Mouse (Mus musculus): ENCODE results near the gene Parp16. TPM values are rescaled to one million over a fixed set of nuclear protein-coding genes. Genes with fewer than 3 reads are reported as not detected.
A peak's percentile ranks its signal among the peaks of the same experiment; 100 is the strongest.
"Not testable (repeated sequence)": the region's sequence is repeated elsewhere in the genome, so short reads cannot be mapped to it uniquely, and the experiment has no call there.

The Parp16 gene
- polyA plus RNA-seq, 1 experiment from 2014 or later, result 5.0 TPM

DNA sequence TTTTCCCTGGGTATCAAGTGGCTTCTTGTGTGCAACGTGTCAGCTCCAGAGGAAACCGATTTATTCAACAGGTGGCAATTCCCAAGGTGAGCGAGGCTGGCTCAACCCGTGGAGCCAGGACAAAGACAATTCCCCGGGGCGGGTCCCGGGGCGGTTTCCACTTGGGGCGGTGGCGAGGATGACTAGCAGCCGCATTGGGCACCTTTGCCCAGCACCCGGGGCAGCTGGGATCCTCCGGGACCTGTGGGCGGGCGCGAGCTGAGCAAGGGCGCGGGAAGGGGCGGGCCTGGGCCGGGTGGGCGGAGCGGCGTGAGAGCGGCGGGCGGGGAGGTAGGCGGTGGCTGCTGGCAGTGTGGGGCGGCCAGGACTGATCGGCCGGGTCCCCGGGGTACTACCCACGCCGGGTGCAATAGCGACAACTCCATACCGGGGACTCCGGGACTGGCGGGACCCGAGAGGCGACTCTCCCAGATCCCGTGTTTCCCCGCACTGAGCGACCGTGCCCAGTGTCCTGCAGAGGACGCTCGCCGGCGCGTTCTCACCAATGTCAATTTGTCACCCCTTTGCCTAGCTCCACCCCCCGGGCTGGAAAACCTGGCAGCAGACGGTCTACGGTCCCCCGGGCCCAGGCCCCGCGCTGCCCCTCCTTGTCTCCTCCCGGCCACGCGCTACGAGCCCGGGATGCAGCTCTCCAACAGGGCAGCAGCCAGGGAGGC lies 19.8 kb downstream of the Parp16 start:
- ATAC-seq (ENCODE audit: insufficient number of reproducible peaks, low FRiP score), result peak; percentile 97
- Histone ChIP-seq H3K4me3 (peak overlapping the region; percentile 59), H3K9ac (peak overlapping the region; percentile 86), H3K4me1 (replicated peaks) (peaks cover 23% of the 10 kb centered on the region), H3K9me3 (replicated peaks) (peaks cover 2% of the 10 kb centered on the region; the same call in 1 of the 2 replicates), H3K36me3 (no peaks in the 10 kb centered on the region), H3K27ac (ENCODE audit: poor library complexity, severe bottlenecking) (peak overlapping the region; percentile 85), H3K27me3 (replicated peaks) (no peaks in the 10 kb centered on the region), H3K4me2 (peak overlapping the region; percentile 94)
- WGBS, result under 1% methylated on average over 58 of the region's 59 CpGs

DNA sequence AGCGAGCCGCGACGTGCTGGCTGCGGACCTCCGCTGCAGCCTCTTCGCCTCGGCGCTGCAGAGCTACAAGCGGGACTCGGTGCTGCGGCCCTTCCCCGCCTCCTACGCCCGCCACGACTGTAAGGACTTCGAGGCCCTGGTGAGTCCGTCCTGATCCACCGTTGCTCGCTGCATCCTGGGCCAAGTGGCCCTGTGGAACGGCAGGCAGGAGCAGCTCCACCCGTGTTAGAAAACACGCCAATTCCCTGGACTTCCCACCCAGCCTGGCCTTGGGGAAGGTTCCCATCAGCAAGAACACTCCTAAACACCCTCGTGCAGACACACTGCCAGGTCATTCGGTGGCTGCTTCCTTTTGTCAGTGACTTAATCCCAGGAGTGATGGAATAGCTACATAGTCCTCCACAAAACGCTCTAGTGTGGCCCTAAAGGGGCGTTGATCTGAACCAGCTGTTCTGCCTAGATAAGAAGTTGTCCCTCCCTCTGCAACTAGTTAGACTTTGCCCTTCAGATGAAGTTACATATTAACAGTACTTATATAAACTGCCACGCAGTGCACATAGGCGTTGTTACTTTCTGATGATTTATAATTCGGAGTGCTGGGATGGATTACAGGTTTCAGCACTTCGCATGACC lies 20.5 kb downstream of the Parp16 start:
- Histone ChIP-seq H3K4me3 (peak overlapping the region; percentile 59), H3K4me1 (replicated peaks) (peaks cover 23% of the 10 kb centered on the region), H3K27ac (ENCODE audit: poor library complexity, severe bottlenecking) (peak overlapping the region; percentile 85), H3K9me3 (replicated peaks) (peaks cover 2% of the 10 kb centered on the region; the same call in 1 of the 2 replicates), H3K36me3 (no peaks in the 10 kb centered on the region), H3K4me2 (peak overlapping the region; percentile 94), H3K9ac (peak overlapping the region; percentile 86), H3K27me3 (replicated peaks) (no peaks in the 10 kb centered on the region)
- 9% methylated on average over 31 of the region's 31 CpGs for WGBS
- ATAC-seq (ENCODE audit: insufficient number of reproducible peaks, low FRiP score), result peak; percentile 70

DNA sequence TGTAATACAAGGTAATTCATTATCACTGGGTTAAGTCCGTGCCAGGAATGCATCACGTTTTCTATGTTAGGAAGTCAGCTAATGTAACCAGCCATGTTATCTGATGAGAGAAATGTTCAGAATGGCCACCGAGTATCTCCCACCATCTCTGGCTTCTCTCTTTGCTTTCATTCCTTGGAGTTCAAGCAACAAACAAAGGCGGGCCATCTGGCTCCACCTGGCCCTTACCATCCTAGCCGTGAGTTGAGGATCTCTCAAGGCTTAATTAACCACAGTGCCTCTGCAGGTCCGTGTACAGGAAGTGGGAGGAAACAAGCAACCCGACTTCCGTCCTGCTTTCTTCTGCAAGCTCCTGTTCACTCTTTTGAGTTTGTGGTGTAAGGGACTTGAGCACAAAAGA lies 21.8 kb downstream of the Parp16 start:
- 52% methylated on average over 8 of the region's 8 CpGs for WGBS
- no peaks in the 10 kb centered on the region for H3K36me3 ChIP-seq
- H3K27ac ChIP-seq (ENCODE audit: poor library complexity, severe bottlenecking), result no peak overlapping the region
- no peak overlapping the region for H3K4me3 ChIP-seq
- ATAC-seq (ENCODE audit: insufficient number of reproducible peaks, low FRiP score), result no peak
- no peak overlapping the region for H3K9ac ChIP-seq
- no peak overlapping the region for H3K4me2 ChIP-seq
- peaks cover 23% of the 10 kb centered on the region for H3K4me1 ChIP-seq (replicated peaks)
- H3K9me3 ChIP-seq (replicated peaks), result peaks cover 2% of the 10 kb centered on the region; the same call in 1 of the 2 replicates
- no peaks in the 10 kb centered on the region for H3K27me3 ChIP-seq (replicated peaks)

DNA sequence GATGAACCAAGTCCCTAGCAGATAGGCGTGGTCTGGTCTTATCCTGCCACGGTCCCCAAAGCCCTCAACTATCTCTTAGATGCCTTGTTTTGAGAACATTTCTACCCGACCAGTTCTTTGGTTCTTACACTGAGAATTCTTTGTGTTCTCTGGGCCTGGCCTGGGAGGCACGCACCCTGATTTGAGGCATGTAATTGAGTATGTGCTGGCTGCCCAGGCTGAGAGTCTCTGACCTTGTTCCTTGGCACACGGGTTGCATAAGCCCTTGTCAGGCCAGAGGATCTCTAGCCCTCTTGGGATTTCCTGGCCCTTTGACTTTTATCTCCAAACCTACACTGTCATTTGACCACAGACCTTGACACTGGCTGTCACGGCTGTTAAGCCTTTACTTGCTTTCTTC lies 22.5 kb downstream of the Parp16 start:
- Histone ChIP-seq H3K4me2 (peak overlapping the region; percentile 10; the same call in 1 of the 2 replicates), H3K27me3 (replicated peaks) (no peaks in the 10 kb centered on the region), H3K9me3 (replicated peaks) (0 out of 2 replicates have a peak, but pooled peaks cover under 1% of the 10 kb centered on the region), H3K36me3 (no peaks in the 10 kb centered on the region), H3K9ac (no peak overlapping the region), H3K4me1 (replicated peaks) (peaks cover 23% of the 10 kb centered on the region), H3K4me3 (no peak overlapping the region), H3K27ac (ENCODE audit: poor library complexity, severe bottlenecking) (0 out of 2 replicates have a peak overlapping the region, but pooled peaks have one; percentile 19)
- ATAC-seq (ENCODE audit: insufficient number of reproducible peaks, low FRiP score), result no peak
- WGBS, result 53% methylated on average over 6 of the region's 6 CpGs

DNA sequence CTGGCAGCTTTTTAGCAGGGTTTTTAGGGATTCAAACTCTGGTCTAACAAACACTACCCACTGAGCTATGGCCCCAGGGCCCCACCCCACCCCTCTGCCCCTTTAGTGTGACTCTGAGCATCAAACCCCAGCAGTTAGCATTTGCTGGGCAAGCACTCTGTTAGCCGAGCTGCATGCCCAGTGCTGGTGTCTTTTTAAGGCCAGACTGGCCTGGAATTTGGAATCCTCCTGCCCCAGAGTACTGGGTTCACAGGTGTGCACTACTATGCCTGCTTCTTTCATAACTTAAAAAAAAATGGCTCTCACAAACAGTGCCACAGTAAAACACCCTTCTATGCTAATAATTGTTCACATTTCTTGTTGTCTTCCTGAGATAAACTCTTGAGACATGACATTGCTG lies 23.8 kb downstream of the Parp16 start:
- no peak overlapping the region for H3K27ac ChIP-seq (ENCODE audit: poor library complexity, severe bottlenecking)
- H3K4me2 ChIP-seq, result no peak overlapping the region
- no peak for ATAC-seq (ENCODE audit: insufficient number of reproducible peaks, low FRiP score)
- H3K36me3 ChIP-seq, result peaks cover 5% of the 10 kb centered on the region; the same call in 1 of the 2 replicates
- H3K9me3 ChIP-seq (replicated peaks), result no peaks in the 10 kb centered on the region
- 67% methylated on average over 1 of the region's 1 CpGs for whole genome bisulfite sequencing
- H3K27me3 ChIP-seq (replicated peaks), result no peaks in the 10 kb centered on the region
- H3K4me3 ChIP-seq, result no peak overlapping the region
- H3K9ac ChIP-seq, result no peak overlapping the region
- peaks cover 23% of the 10 kb centered on the region for H3K4me1 ChIP-seq (replicated peaks)

DNA sequence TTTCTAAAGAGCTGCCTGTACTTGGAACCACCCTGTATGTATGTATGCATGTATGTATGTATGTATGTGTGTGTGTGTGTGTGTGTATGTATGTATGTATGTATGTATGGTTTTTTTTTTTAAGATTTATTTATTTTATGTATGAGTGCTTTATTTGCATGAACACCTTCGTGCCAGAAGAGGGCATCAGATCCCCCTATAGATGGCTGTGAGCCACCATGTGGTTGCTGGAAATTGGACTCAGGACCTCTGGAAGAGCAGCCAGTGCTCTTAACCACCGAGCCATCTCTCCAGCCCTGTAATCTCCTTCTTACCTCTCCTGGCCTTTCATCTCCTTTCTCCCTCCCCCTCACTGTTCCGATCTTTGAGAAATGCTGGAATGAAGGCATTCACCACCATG lies 25.2 kb downstream of the Parp16 start:
- peaks cover 18% of the 10 kb centered on the region for H3K4me1 ChIP-seq (replicated peaks)
- H3K4me3 ChIP-seq; H3K9ac ChIP-seq; H3K27ac ChIP-seq (ENCODE audit: poor library complexity, severe bottlenecking); ATAC-seq (ENCODE audit: insufficient number of reproducible peaks, low FRiP score); H3K27me3 ChIP-seq (replicated peaks); H3K9me3 ChIP-seq (replicated peaks); H3K4me2 ChIP-seq; H3K36me3 ChIP-seq: not testable (repeated sequence)
- WGBS, result 46% methylated on average over 3 of the region's 3 CpGs

DNA sequence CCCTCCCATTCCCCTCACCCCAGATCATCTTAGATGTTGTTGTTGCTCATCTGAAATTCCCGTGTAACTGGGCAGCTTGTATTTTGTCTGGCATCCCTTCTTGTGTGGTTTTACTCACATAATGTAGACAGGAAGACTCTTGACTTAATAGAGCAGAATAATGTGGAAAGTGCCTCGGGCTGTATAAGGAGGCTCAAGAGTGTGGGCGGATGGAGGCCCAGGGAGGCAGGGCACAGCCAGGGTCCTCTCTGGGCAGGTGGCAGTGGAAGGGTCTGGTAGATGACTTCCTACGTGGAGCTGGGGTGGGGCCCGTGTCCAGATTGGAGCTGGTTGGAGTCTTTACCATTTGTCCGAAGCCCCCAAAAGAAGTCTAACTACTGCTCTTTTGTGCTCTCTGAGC lies 28.8 kb downstream of the Parp16 start:
- peaks cover 12% of the 10 kb centered on the region for H3K36me3 ChIP-seq
- no peaks in the 10 kb centered on the region for H3K4me1 ChIP-seq (replicated peaks)
- H3K4me2 ChIP-seq, result no peak overlapping the region
- no peak overlapping the region for H3K4me3 ChIP-seq
- ATAC-seq (ENCODE audit: insufficient number of reproducible peaks, low FRiP score), result no peak
- 82% methylated on average over 6 of the region's 6 CpGs for WGBS
- no peaks in the 10 kb centered on the region for H3K27me3 ChIP-seq (replicated peaks)
- no peaks in the 10 kb centered on the region for H3K9me3 ChIP-seq (replicated peaks)
- no peak overlapping the region for H3K27ac ChIP-seq (ENCODE audit: poor library complexity, severe bottlenecking)
- no peak overlapping the region for H3K9ac ChIP-seq

DNA sequence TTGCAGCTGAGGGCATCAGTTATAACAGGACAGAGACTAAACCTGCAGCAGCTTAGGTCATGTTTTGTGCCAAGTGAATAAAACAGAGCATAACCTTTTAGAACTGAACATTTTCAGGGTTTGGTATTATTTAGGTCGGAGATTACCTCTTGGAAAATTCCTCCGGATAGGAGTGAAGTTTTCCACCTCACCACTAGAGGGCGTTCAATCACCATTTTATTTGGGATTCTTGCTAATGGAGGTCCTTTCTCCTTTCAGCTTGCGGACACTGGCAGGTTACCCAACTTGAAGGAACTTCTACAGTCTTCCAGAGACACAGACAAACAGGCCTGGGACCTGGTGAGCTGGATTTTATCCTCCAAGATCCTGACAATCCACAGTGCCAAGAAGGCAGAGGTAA lies 30.6 kb downstream of the Parp16 start:
- Histone ChIP-seq H3K4me3 (no peak overlapping the region), H3K9me3 (replicated peaks) (no peaks in the 10 kb centered on the region), H3K9ac (no peak overlapping the region), H3K4me1 (replicated peaks) (no peaks in the 10 kb centered on the region), H3K36me3 (peaks cover 28% of the 10 kb centered on the region), H3K27me3 (replicated peaks) (no peaks in the 10 kb centered on the region), H3K4me2 (no peak overlapping the region), H3K27ac (ENCODE audit: poor library complexity, severe bottlenecking) (no peak overlapping the region)
- WGBS, result 28% methylated on average over 4 of the region's 4 CpGs
- no peak for ATAC-seq (ENCODE audit: insufficient number of reproducible peaks, low FRiP score)

DNA sequence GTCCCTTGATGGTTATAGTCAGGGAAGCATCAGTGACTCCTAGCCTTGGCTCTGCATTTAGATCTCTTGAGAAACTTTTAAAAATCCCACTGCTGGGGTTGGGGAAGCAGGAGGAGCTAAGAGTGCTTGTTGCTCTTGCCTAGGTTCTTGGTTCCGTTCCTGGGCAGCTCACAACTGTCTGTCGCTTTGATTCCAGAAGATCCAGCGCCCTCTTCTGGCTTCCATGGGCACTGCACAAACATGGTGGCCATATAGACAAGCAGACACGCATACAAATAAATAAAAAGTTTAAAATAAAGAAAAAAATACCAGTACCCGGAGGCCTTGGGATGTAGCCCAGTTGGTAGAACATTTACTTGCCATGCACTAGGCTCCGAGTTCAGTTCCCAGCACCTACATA lies 35.1 kb downstream of the Parp16 start:
- Histone ChIP-seq H3K9me3 (replicated peaks) (no peaks in the 10 kb centered on the region), H3K4me2 (no peak overlapping the region), H3K9ac (no peak overlapping the region), H3K4me1 (replicated peaks) (no peaks in the 10 kb centered on the region), H3K27me3 (replicated peaks) (no peaks in the 10 kb centered on the region), H3K4me3 (no peak overlapping the region), H3K36me3 (peaks cover 44% of the 10 kb centered on the region), H3K27ac (ENCODE audit: poor library complexity, severe bottlenecking) (no peak overlapping the region)
- WGBS, result 70% methylated on average over 6 of the region's 6 CpGs
- no peak for ATAC-seq (ENCODE audit: insufficient number of reproducible peaks, low FRiP score)

DNA sequence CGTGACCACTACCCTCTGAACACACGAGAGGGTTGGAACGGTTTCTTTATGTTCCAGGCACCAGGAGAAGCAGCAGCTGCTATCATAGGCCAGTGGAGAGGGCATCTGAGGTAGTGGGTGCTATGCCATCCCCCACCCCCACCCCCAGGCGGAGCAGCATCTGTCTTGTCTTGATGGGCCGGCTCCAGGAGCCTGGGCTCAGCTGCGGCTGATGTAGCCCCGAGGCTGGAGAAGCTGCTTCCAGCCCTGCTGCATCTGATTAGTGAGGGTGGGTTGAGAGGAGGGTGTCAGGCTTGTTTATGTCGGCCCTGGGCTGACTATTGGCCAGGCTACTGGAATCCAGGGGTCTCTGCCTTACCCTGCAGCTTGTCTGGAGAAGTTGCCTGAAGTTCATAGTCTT lies 36.1 kb downstream of the Parp16 start:
- Histone ChIP-seq H3K36me3 (peaks cover 43% of the 10 kb centered on the region), H3K4me2 (no peak overlapping the region), H3K4me1 (replicated peaks) (no peaks in the 10 kb centered on the region), H3K9ac (no peak overlapping the region), H3K9me3 (replicated peaks) (no peaks in the 10 kb centered on the region), H3K27me3 (replicated peaks) (no peaks in the 10 kb centered on the region), H3K27ac (ENCODE audit: poor library complexity, severe bottlenecking) (no peak overlapping the region), H3K4me3 (no peak overlapping the region)
- no peak for ATAC-seq (ENCODE audit: insufficient number of reproducible peaks, low FRiP score)
- 52% methylated on average over 8 of the region's 8 CpGs for WGBS

DNA sequence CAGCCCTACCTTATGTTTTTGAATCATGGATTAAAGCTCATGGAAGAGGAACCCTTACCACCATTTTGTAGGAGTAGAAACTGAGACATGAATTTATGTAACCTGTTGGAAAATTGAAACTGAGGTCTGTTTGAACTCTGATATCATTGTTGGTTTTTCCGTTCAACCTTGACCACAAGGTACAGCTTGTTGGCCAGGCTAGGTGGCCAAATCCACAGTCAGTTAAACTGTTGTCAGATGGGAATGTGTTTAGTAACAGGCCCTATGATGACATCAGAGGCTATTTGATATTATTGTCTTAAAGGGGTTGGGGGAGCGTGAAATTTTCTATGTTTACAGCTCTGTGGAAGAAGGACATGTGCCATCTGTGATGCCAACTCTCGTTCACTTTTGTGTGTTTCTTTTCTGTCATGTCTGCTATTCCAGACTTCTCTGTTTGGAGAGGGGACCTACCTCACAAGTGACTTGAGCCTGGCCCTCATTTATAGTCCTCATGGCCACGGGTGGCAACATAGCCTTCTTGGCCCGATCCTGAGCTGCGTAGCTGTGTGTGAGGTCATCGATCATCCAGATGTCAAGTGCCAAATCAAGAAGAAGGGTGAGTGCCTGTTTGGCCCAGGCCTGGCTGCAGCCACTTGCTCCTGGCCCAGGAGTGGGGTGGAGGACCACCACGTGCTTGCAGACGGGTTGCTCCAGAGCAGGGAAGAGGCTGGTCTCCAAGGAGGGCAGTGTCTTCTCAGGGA lies 38.3 kb downstream of the Parp16 start:
- Histone ChIP-seq H3K36me3 (peaks cover 50% of the 10 kb centered on the region), H3K27me3 (replicated peaks) (no peaks in the 10 kb centered on the region), H3K27ac (ENCODE audit: poor library complexity, severe bottlenecking) (no peak overlapping the region), H3K4me2 (no peak overlapping the region), H3K9me3 (replicated peaks) (no peaks in the 10 kb centered on the region), H3K4me1 (replicated peaks) (no peaks in the 10 kb centered on the region), H3K9ac (no peak overlapping the region), H3K4me3 (no peak overlapping the region)
- no peak for ATAC-seq (ENCODE audit: insufficient number of reproducible peaks, low FRiP score)
- 83% methylated on average over 9 of the region's 9 CpGs for WGBS

Measured in heart, embryonic 12.5 days (tissue).